Comparison of ENCODE assay signal across 20 mouse cellular contexts in genomic region chr6:6291781-6292180, GRCm38 (mm10).
DNase-seq lines count a peak whose midpoint lies in the region; ATAC-seq lines count a peak whose summit lies in the region.
"Had no signal": no experiment of that assay in that cellular context is flagged by ENCODE, and none has a peak within 500 bp of the region (broad histone marks: within the 10 kb centered on the region; RNA-seq: fewer than 3 reads in every experiment).

No protein-coding gene starts in this region.

- no peak for DNase-seq in embryonic facial prominence, embryonic 11.5 days (ENCODE audit: low spot score)
- DNase-seq in embryonic facial prominence, embryonic 10.5 days (ENCODE audit: low spot score), result no peak
- no peak for DNase-seq in kidney, postnatal 25 days
- DNase-seq in ovary, adult 18-20 months (ENCODE audit: low spot score), result no peak
- DNase-seq: adrenal gland, postnatal 14 days; cerebellum, adult 11-12 months; cerebellum, adult 9-11 months; gastrocnemius, postnatal 36 days; heart, adult 18-20 months had no signal

- H3K4me3 ChIP-seq in embryonic facial prominence, embryonic 11.5 days (ENCODE audit: low read depth, low read length), result no peak overlapping the region
- no peak overlapping the region for H3K4me3 ChIP-seq in embryonic facial prominence, embryonic 10.5 days
- H3K4me3 ChIP-seq in kidney, embryonic 16.5 days (ENCODE audit: low read length), result no peak overlapping the region
- H3K4me3 ChIP-seq in neural tube, embryonic 12.5 days, result no peak overlapping the region
- H3K4me3 ChIP-seq in neural tube, embryonic 15.5 days (replicated peaks), result no peak overlapping the region
- H3K4me3 ChIP-seq: embryonic facial prominence, embryonic 12.5 days; forebrain, embryonic 15.5 days; heart, embryonic 15.5 days; hindbrain, embryonic 10.5 days had no signal

- H3K27ac ChIP-seq in embryonic facial prominence, embryonic 11.5 days (replicated peaks; ENCODE audit: low read depth, low read length), result no peak overlapping the region
- H3K27ac ChIP-seq in embryonic facial prominence, embryonic 10.5 days (replicated peaks), result no peak overlapping the region
- H3K27ac ChIP-seq in kidney, embryonic 16.5 days (ENCODE audit: low read length), result no peak overlapping the region
- no peak overlapping the region for H3K27ac ChIP-seq in neural tube, embryonic 12.5 days
- no peak overlapping the region for H3K27ac ChIP-seq in neural tube, embryonic 15.5 days (replicated peaks)
- H3K27ac ChIP-seq: embryonic facial prominence, embryonic 12.5 days; forebrain, embryonic 15.5 days; heart, embryonic 15.5 days; hindbrain, embryonic 10.5 days; hindbrain, embryonic 14.5 days had no signal

- 42% methylated on average over 3 of the region's 3 CpGs for WGBS in embryonic facial prominence, embryonic 11.5 days
- 56% methylated on average over 3 of the region's 3 CpGs for WGBS in embryonic facial prominence, embryonic 10.5 days
- 26% methylated on average over 3 of the region's 3 CpGs for WGBS in kidney, embryonic 16.5 days
- 26% methylated on average over 3 of the region's 3 CpGs for WGBS in neural tube, embryonic 12.5 days
- WGBS in neural tube, embryonic 15.5 days, result 31% methylated on average over 3 of the region's 3 CpGs

- no peaks in the 10 kb centered on the region for H3K27me3 ChIP-seq in embryonic facial prominence, embryonic 11.5 days (ENCODE audit: control insufficient read depth, insufficient read depth, low read length)
- peaks cover 4% of the 10 kb centered on the region; the same call in 1 of the 2 replicates for H3K27me3 ChIP-seq in embryonic facial prominence, embryonic 10.5 days (replicated peaks; ENCODE audit: low read depth, poor library complexity, severe bottlenecking)
- H3K27me3 ChIP-seq in kidney, embryonic 16.5 days (ENCODE audit: insufficient read depth, low read length), result no peaks in the 10 kb centered on the region
- H3K27me3 ChIP-seq in neural tube, embryonic 12.5 days (replicated peaks), result no peaks in the 10 kb centered on the region
- 0 out of 2 replicates have a peak, but pooled peaks cover 2% of the 10 kb centered on the region for H3K27me3 ChIP-seq in neural tube, embryonic 15.5 days (replicated peaks)
- H3K27me3 ChIP-seq: embryonic facial prominence, embryonic 12.5 days; forebrain, embryonic 15.5 days; heart, embryonic 15.5 days; Patski had no signal

- no peaks in the 10 kb centered on the region for H3K4me1 ChIP-seq in embryonic facial prominence, embryonic 11.5 days (ENCODE audit: control insufficient read depth, insufficient read depth, low read length)
- H3K4me1 ChIP-seq in embryonic facial prominence, embryonic 10.5 days, result peaks cover 25% of the 10 kb centered on the region
- no peaks in the 10 kb centered on the region for H3K4me1 ChIP-seq in kidney, embryonic 16.5 days (ENCODE audit: insufficient read depth, low read length)
- H3K4me1 ChIP-seq in neural tube, embryonic 12.5 days, result 0 out of 2 replicates have a peak, but pooled peaks cover 4% of the 10 kb centered on the region
- no peaks in the 10 kb centered on the region for H3K4me1 ChIP-seq in neural tube, embryonic 15.5 days
- H3K4me1 ChIP-seq: forebrain, embryonic 15.5 days had no signal

- no peak overlapping the region for H3K9ac ChIP-seq in embryonic facial prominence, embryonic 11.5 days (replicated peaks; ENCODE audit: low read length)
- no peak overlapping the region for H3K9ac ChIP-seq in kidney, embryonic 16.5 days (replicated peaks; ENCODE audit: low read length)
- no peak overlapping the region for H3K9ac ChIP-seq in neural tube, embryonic 12.5 days
- H3K9ac ChIP-seq in neural tube, embryonic 15.5 days (replicated peaks), result no peak overlapping the region
- H3K9ac ChIP-seq: embryonic facial prominence, embryonic 12.5 days; forebrain, embryonic 15.5 days; heart, embryonic 15.5 days; hindbrain, embryonic 14.5 days had no signal

- ATAC-seq in embryonic facial prominence, embryonic 11.5 days (replicated peaks; ENCODE audit: insufficient number of reproducible peaks, low FRiP score, low TSS enrichment, low read depth), result 0 out of 2 replicates have a peak, but pooled peaks have one; percentile 44
- ATAC-seq in kidney, embryonic 16.5 days (ENCODE audit: low FRiP score, low TSS enrichment), result peak; percentile 69; the same call in 1 of the 2 replicates
- peak; percentile 45; the same call in 1 of the 2 replicates for ATAC-seq in neural tube, embryonic 12.5 days (ENCODE audit: low FRiP score, low read depth)
- ATAC-seq in neural tube, embryonic 15.5 days (ENCODE audit: low FRiP score), result no peak
- ATAC-seq: activated CD4-positive, CD25-positive, alpha-beta regulatory T cell, adult 4 months; forebrain, embryonic 15.5 days; Patski had no signal

- H3K9me3 ChIP-seq in embryonic facial prominence, embryonic 11.5 days (replicated peaks; ENCODE audit: control insufficient read depth, low read length), result no peaks in the 10 kb centered on the region
- no peaks in the 10 kb centered on the region for H3K9me3 ChIP-seq in embryonic facial prominence, embryonic 10.5 days
- no peaks in the 10 kb centered on the region for H3K9me3 ChIP-seq in kidney, embryonic 16.5 days (ENCODE audit: low read length)
- H3K9me3 ChIP-seq in neural tube, embryonic 12.5 days, result no peaks in the 10 kb centered on the region
- no peaks in the 10 kb centered on the region for H3K9me3 ChIP-seq in neural tube, embryonic 15.5 days (replicated peaks)
- H3K9me3 ChIP-seq: embryonic facial prominence, embryonic 12.5 days; forebrain, embryonic 15.5 days; heart, embryonic 15.5 days had no signal

- H3K4me2 ChIP-seq in embryonic facial prominence, embryonic 11.5 days (ENCODE audit: low read depth, low read length), result no peak overlapping the region
- no peak overlapping the region for H3K4me2 ChIP-seq in kidney, embryonic 16.5 days (replicated peaks; ENCODE audit: low read depth, low read length)
- no peak overlapping the region for H3K4me2 ChIP-seq in neural tube, embryonic 12.5 days (replicated peaks)
- no peak overlapping the region for H3K4me2 ChIP-seq in neural tube, embryonic 15.5 days
- H3K4me2 ChIP-seq: embryonic facial prominence, embryonic 12.5 days; forebrain, embryonic 15.5 days; heart, embryonic 11.5 days; heart, embryonic 15.5 days; hindbrain, embryonic 14.5 days had no signal

- no peaks in the 10 kb centered on the region for H3K36me3 ChIP-seq in embryonic facial prominence, embryonic 11.5 days (replicated peaks; ENCODE audit: control insufficient read depth, insufficient read depth, low read depth, low read length)
- no peaks in the 10 kb centered on the region for H3K36me3 ChIP-seq in embryonic facial prominence, embryonic 10.5 days (replicated peaks)
- no peaks in the 10 kb centered on the region for H3K36me3 ChIP-seq in kidney, embryonic 16.5 days (ENCODE audit: insufficient read depth, low read length)
- H3K36me3 ChIP-seq in neural tube, embryonic 12.5 days, result no peaks in the 10 kb centered on the region
- no peaks in the 10 kb centered on the region for H3K36me3 ChIP-seq in neural tube, embryonic 15.5 days
- H3K36me3 ChIP-seq: embryonic facial prominence, embryonic 12.5 days; forebrain, embryonic 15.5 days; heart, embryonic 15.5 days; hindbrain, embryonic 10.5 days had no signal
